Mouse (Mus musculus) hindbrain, embryonic 16.5 days (tissue): ENCODE measurements around the gene Slc25a36. TPM values are rescaled to one million over a fixed set of nuclear protein-coding genes. Genes with fewer than 3 reads are reported as not detected.

Experiments used
- ATAC-seq: fragments of 200-750 bp; cut with Nextera tagmentation; 2 replicates; pipeline ENCODE4 v1.8.0; 2017; ENCODE audit warnings: moderate TSS enrichment, moderate library complexity
- H3K27ac ChIP-seq: fragments of 300-500 bp; sonication (generic); 2 replicates; pipeline ENCODE4 v1.5.1; 2014; ENCODE audit warnings: low read depth, mild to moderate bottlenecking, control low read depth, low read length, moderate library complexity
- H3K27me3 ChIP-seq: fragments of 300-500 bp; sonication (generic); replicated peaks from 2 replicates; pipeline ENCODE4 v1.6.1; 2014; ENCODE audit warnings: low read length; ENCODE audit not compliant: control insufficient read depth, insufficient read depth
- H3K36me3 ChIP-seq: fragments of 300-500 bp; sonication (generic); 2 replicates; pipeline ENCODE4 v1.6.1; 2014; ENCODE audit warnings: mild to moderate bottlenecking, low read length, moderate library complexity, mixed read lengths; ENCODE audit not compliant: control insufficient read depth, insufficient read depth
- H3K4me1 ChIP-seq: fragments of 300-500 bp; sonication (generic); 2 replicates; pipeline ENCODE4 v1.6.1; 2014; ENCODE audit warnings: low read depth, low read length; ENCODE audit not compliant: control insufficient read depth, insufficient read depth
- H3K4me2 ChIP-seq: fragments of 300-500 bp; sonication (generic); 2 replicates; pipeline ENCODE4 v1.6.1; 2014; ENCODE audit warnings: mild to moderate bottlenecking, low read length, control low read depth, moderate library complexity
- H3K4me3 ChIP-seq: fragments of 300-500 bp; sonication (generic); 2 replicates; pipeline ENCODE4 v1.5.1; 2014; ENCODE audit warnings: mild to moderate bottlenecking, low read length, control low read depth, moderate library complexity
- H3K9ac ChIP-seq: fragments of 300-500 bp; sonication (generic); 2 replicates; pipeline ENCODE4 v1.6.1; 2014; ENCODE audit warnings: low read depth, mild to moderate bottlenecking, control low read depth, low read length, moderate library complexity
- H3K9me3 ChIP-seq: fragments of 300-500 bp; sonication (generic); 2 replicates; pipeline ENCODE4 v1.6.1; 2014; ENCODE audit warnings: mild to moderate bottlenecking, low read length, moderate library complexity; ENCODE audit not compliant: control insufficient read depth
- WGBS: fragments of 180-500 bp; shearing (Covaris S2); extraction: QIAGEN DNeasy Blood & Tissue Kit; methylation state at CpG from one replicate; pipeline ENCODE4 v1.1.7; 2014; 5-methylcytosine and 5-hydroxymethylcytosine counted together
- polyA plus RNA-seq: library from polyadenylated mRNA; unstranded; fragments of >200 nt; fragmentation: Nextera tagmentation; extraction: Ambion mirVana; gene quantifications from 2 replicates; pipeline ENCODE4 v1.2.1, GENCODE M21; 2015

Gene Slc25a36
- polyA plus RNA-seq, 1 experiment from 2014 or later, result 66.9 TPM

DNA sequence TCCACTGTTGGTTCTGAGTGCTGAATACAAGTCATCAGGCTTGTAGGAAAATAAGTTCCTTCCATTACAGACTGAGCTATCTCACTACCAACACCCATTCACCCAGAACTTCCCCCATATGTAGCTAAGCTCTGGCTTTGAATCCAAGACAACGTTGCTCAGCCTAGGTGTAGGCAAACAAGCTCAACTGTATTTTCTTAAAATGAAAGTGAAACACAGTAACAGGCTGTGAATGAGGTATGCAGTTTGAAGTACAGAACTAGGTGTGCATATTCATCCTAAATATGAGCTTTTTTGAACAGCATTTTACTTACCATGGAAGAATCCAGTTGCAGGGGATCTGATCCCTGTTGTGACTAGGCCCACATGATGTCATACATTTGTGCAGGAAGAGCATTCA is 14.8 kb downstream of the Slc25a36 start:
- peaks cover 27% of the 10 kb centered on the region for H3K36me3 ChIP-seq
- H3K4me1 ChIP-seq, result no peaks in the 10 kb centered on the region
- no peak overlapping the region for H3K27ac ChIP-seq
- ATAC-seq, result no peak
- H3K4me3 ChIP-seq, result no peak overlapping the region
- H3K9ac ChIP-seq, result no peak overlapping the region
- 97% methylated on average over 1 of the region's 1 CpGs for WGBS
- H3K27me3 ChIP-seq, result no peaks in the 10 kb centered on the region
- H3K4me2 ChIP-seq, result no peak overlapping the region
- no peaks in the 10 kb centered on the region for H3K9me3 ChIP-seq

- Histone ChIP-seq H3K27me3 (no peaks in the 10 kb centered on the region), H3K36me3 (peaks cover 12% of the 10 kb centered on the region; the same call in 1 of the 2 replicates), H3K9me3 (no peaks in the 10 kb centered on the region), H3K4me1 (no peaks in the 10 kb centered on the region), H3K9ac (no peak overlapping the region), H3K27ac (no peak overlapping the region), H3K4me3 (no peak overlapping the region), H3K4me2 (no peak overlapping the region)
- no peak for ATAC-seq
Measured at GRCm38 (mm10) chr9:97087850-97088249, 23.1 kb downstream of the Slc25a36 start.

DNA sequence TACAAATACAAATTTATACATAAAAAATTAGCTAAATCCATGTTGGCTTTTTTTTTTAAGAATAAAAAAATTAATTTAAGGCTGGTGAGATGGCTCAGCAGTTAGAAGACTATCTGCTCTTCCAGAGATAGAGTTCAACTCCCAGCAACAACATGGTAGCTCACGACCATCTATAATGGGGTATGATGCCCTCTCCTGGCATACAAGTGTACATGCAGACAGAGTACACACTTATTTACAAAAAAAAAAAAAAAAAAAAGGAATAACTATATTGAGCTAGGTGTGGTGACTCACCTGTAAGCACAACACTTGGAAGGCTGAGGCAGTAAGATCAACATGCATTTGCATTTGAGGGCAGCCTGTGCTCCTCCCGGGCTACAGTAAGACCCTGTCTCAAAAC is 26.3 kb downstream of the Slc25a36 start:
- no peaks in the 10 kb centered on the region for H3K9me3 ChIP-seq
- H3K4me2 ChIP-seq, result no peak overlapping the region
- H3K27ac ChIP-seq, result no peak overlapping the region
- no peak overlapping the region for H3K9ac ChIP-seq
- no peaks in the 10 kb centered on the region for H3K4me1 ChIP-seq
- H3K27me3 ChIP-seq, result no peaks in the 10 kb centered on the region
- WGBS, result 89% methylated on average over 2 of the region's 2 CpGs
- no peak for ATAC-seq
- H3K36me3 ChIP-seq, result peaks cover 13% of the 10 kb centered on the region; the same call in 1 of the 2 replicates
- no peak overlapping the region for H3K4me3 ChIP-seq

- WGBS, result 81% methylated on average over 4 of the region's 4 CpGs
- no peak overlapping the region for H3K27ac ChIP-seq
- H3K27me3 ChIP-seq, result no peaks in the 10 kb centered on the region
- H3K4me1 ChIP-seq, result no peaks in the 10 kb centered on the region
- no peaks in the 10 kb centered on the region for H3K9me3 ChIP-seq
- no peak overlapping the region for H3K9ac ChIP-seq
- H3K36me3 ChIP-seq, result peaks cover 13% of the 10 kb centered on the region; the same call in 1 of the 2 replicates
- no peak for ATAC-seq
- H3K4me3 ChIP-seq, result no peak overlapping the region
- H3K4me2 ChIP-seq, result no peak overlapping the region
Measured at GRCm38 (mm10) chr9:97081106-97081862, 29.7 kb downstream of the Slc25a36 start.

DNA sequence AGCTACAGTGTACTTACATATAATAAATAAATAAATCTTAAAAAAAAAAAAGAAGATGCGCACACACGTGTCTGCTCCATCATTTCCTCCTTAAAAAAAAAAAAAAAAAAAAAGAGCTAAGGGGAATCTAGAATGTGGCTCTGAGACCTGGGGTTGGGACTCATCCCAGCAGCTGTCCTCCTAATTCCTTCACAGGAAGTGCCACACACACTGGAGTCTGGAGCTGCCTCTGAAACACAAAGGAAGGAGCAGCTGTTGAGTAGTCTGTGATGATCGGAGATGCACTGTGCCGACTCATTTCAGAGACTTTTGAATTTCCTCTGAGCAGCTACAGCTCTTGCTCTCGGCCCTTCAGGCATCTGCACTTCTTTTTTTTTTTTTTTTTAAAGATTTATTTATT is 41.0 kb downstream of the Slc25a36 start:
- H3K4me2 ChIP-seq, result no peak overlapping the region
- peaks cover 8% of the 10 kb centered on the region for H3K4me1 ChIP-seq
- no peak overlapping the region for H3K4me3 ChIP-seq
- H3K27ac ChIP-seq, result no peak overlapping the region
- no peak overlapping the region for H3K9ac ChIP-seq
- ATAC-seq, result no peak
- 77% methylated on average over 5 of the region's 5 CpGs for WGBS
- H3K9me3 ChIP-seq, result no peaks in the 10 kb centered on the region
- H3K27me3 ChIP-seq, result no peaks in the 10 kb centered on the region
- no peaks in the 10 kb centered on the region for H3K36me3 ChIP-seq

- H3K27ac ChIP-seq, result no peak overlapping the region
Measured at GRCm38 (mm10) chr9:97069466-97069865, 41.5 kb downstream of the Slc25a36 start.

DNA sequence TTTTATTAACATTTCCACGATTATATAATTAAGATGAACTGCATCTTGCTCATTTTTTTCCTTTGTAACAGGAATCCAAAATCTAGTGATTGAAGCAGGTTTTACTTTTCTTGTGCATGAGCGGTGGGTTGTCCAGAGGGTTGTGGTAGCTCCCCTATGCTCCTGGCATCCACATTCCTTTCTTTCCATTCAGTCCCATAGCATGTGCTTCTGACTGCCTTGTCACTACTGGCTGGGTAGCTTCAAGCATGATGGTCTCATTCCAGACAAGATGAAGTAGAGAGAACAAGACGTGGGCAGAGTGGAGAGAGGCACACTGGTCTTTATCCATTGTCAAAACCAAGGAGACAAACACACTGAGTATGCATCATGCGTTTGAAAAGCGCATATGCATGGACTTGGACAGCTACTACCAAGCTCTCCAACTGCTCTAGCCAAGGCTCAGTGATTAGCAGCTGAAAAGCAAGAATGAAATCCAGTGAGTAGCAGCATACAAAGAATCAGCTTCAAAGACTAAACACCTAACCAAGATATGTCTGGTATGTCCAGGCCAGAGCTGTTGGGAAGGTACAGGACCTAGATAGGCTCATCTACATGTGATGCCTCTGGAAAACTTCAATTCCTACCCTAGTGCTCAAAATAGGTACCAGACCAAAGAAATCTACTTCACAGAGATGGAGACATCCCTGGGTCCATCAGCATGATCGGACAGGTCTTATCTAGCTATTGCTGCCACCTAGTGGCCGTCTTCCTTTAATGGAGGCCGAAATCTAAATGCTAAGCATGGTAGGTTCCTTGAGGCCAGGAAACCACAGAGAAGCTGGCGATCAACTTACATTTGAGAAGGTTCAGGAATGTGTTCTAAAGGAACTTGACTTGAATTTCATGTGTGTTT is 42.5 kb downstream of the Slc25a36 start:
- 52% methylated on average over 9 of the region's 9 CpGs for WGBS
- no peaks in the 10 kb centered on the region for H3K27me3 ChIP-seq
- H3K36me3 ChIP-seq, result no peaks in the 10 kb centered on the region
- no peak overlapping the region for H3K27ac ChIP-seq
- H3K4me2 ChIP-seq, result no peak overlapping the region
- H3K4me3 ChIP-seq, result no peak overlapping the region
- no peak overlapping the region for H3K9ac ChIP-seq
- H3K9me3 ChIP-seq, result no peaks in the 10 kb centered on the region
- peaks cover 8% of the 10 kb centered on the region for H3K4me1 ChIP-seq
- peak; percentile 86 for ATAC-seq

More at GRCm38 (mm10) chr9:97069466-97069865, 41.5 kb downstream of the Slc25a36 start:
- no peaks in the 10 kb centered on the region for H3K9me3 ChIP-seq
- H3K27me3 ChIP-seq, result no peaks in the 10 kb centered on the region
- ATAC-seq, result no peak
- H3K4me2 ChIP-seq, result no peak overlapping the region
- WGBS, result 86% methylated on average over 5 of the region's 5 CpGs
- H3K36me3 ChIP-seq, result no peaks in the 10 kb centered on the region
- H3K4me3 ChIP-seq, result no peak overlapping the region
- peaks cover 8% of the 10 kb centered on the region for H3K4me1 ChIP-seq
- H3K9ac ChIP-seq, result no peak overlapping the region

GRCm38 (mm10) chr9:97067761-97068160 is 43.2 kb downstream of the Slc25a36 start:
- Histone ChIP-seq H3K9ac (no peak overlapping the region), H3K27me3 (no peaks in the 10 kb centered on the region), H3K4me2 (no peak overlapping the region), H3K36me3 (no peaks in the 10 kb centered on the region), H3K27ac (no peak overlapping the region), H3K4me1 (peaks cover 8% of the 10 kb centered on the region), H3K4me3 (no peak overlapping the region), H3K9me3 (no peaks in the 10 kb centered on the region)
- ATAC-seq, result no peak
- 73% methylated on average over 6 of the region's 6 CpGs for WGBS

DNA sequence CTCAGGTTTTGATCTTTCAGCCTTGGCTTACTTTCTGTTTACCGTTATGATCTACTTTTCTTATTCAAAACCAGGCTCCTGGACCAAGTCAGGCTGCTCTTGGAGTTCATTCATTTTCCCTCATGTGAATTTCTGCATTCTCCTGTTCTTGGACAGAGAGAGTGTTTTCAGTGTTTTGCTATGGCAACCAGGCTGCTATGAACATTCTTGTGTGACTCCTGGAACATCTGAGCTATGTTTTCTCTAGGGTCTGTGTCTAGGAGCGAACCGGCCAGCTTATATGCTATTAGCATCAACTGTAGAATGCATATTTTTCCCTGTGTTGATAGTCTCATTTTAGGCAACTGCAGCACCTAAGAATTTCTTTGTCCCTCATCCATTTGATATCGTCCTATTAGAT is 45.1 kb downstream of the Slc25a36 start:
- Histone ChIP-seq H3K9ac (no peak overlapping the region), H3K4me2 (no peak overlapping the region), H3K4me1 (peaks cover 8% of the 10 kb centered on the region), H3K36me3 (no peaks in the 10 kb centered on the region), H3K27me3 (no peaks in the 10 kb centered on the region), H3K4me3 (no peak overlapping the region), H3K9me3 (no peaks in the 10 kb centered on the region), H3K27ac (no peak overlapping the region)
- no peak for ATAC-seq
- 42% methylated on average over 4 of the region's 4 CpGs for WGBS
